Mouse (Mus musculus): ENCODE data around the gene Txndc16. TPM values are rescaled to one million over a fixed set of nuclear protein-coding genes. Genes with fewer than 3 reads are reported as not detected.
A peak's percentile ranks its signal among the peaks of the same experiment; 100 is the strongest.

Txndc16 gene
- polyA plus RNA-seq, 1 experiment from 2014 or later: 10.3 TPM

- no peaks in the 10 kb centered on the region for H3K9me3 ChIP-seq (ENCODE audit: control insufficient read depth, low read length)
- 89% methylated on average over 9 of the region's 9 CpGs for WGBS
- no peak overlapping the region for H3K9ac ChIP-seq (ENCODE audit: low read depth, low read length)
- ATAC-seq: no peak
- H3K36me3 ChIP-seq (ENCODE audit: control insufficient read depth, insufficient read depth, low read length): no peaks in the 10 kb centered on the region
- no peak overlapping the region for H3K27ac ChIP-seq (ENCODE audit: low read length)
- no peaks in the 10 kb centered on the region for H3K27me3 ChIP-seq (replicated peaks; ENCODE audit: control insufficient read depth, insufficient read depth, low read length)
- H3K4me3 ChIP-seq (ENCODE audit: low read length): no peak overlapping the region
- no peaks in the 10 kb centered on the region for H3K4me1 ChIP-seq (ENCODE audit: control insufficient read depth, insufficient read depth, low read length)
- H3K4me2 ChIP-seq (ENCODE audit: low read depth, low read length): no peak overlapping the region
Measured at GRCm38 (mm10) chr14:45216711-45217340, 3.3 kb downstream of the Txndc16 start.

GRCm38 (mm10) chr14:45211431-45211830 is 8.7 kb downstream of the Txndc16 start:
- H3K4me1 ChIP-seq (ENCODE audit: control insufficient read depth, insufficient read depth, low read length): no peaks in the 10 kb centered on the region
- no peak overlapping the region for H3K4me2 ChIP-seq (ENCODE audit: low read depth, low read length)
- H3K27me3 ChIP-seq (replicated peaks; ENCODE audit: control insufficient read depth, insufficient read depth, low read length): no peaks in the 10 kb centered on the region
- 95% methylated on average over 1 of the region's 1 CpGs for WGBS
- H3K36me3 ChIP-seq (ENCODE audit: control insufficient read depth, insufficient read depth, low read length): no peaks in the 10 kb centered on the region
- no peak overlapping the region for H3K4me3 ChIP-seq (ENCODE audit: low read length)
- H3K27ac ChIP-seq (ENCODE audit: low read length): no peak overlapping the region
- no peak for ATAC-seq
- no peak overlapping the region for H3K9ac ChIP-seq (ENCODE audit: low read depth, low read length)
- H3K9me3 ChIP-seq (ENCODE audit: control insufficient read depth, low read length): no peaks in the 10 kb centered on the region

DNA sequence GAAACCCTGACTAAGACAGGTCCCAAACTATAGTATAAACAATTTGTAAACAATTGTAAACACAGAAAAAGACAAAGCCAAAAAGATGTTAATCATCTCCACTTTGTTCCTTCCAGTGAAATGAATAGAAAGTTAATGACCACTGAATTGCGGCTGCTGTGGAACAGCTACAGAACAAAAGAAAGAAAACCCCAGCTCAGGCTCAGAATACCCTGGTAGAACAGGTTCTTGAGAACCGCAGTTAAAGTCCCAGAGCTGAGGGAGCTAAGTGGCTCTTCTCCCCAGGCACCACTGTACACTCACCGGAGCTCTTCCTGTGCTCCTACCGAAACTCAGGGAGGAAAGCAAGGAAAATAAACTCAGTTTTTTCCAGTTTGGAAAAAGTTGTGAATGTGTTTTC is 9.4 kb downstream of the Txndc16 start:
- 68% methylated on average over 4 of the region's 4 CpGs for WGBS

DNA sequence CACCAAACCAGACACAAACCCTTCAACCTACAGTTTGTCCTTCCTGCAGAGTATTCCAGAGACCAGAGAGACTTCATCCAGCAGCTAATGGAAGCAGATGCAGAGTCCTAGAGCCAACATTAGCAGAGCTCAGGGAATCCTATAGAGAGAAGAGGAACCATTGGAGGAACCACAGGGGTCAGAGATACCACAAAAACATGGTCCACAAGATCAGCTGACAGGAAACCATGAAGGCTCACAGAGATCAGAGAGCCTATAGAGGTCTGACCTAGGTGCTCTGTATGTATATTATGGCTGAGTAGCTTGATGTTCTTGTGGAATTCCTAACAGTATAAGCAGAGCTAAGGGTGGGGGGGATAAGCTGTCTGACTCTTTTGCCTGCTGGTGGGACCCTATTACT is 19.5 kb downstream of the Txndc16 start:
- H3K9ac ChIP-seq (ENCODE audit: low read depth, low read length): no peak overlapping the region
- H3K4me2 ChIP-seq (ENCODE audit: low read depth, low read length): no peak overlapping the region
- H3K27ac ChIP-seq (ENCODE audit: low read length): no peak overlapping the region
- no peaks in the 10 kb centered on the region for H3K27me3 ChIP-seq (replicated peaks; ENCODE audit: control insufficient read depth, insufficient read depth, low read length)
- no peaks in the 10 kb centered on the region for H3K9me3 ChIP-seq (ENCODE audit: control insufficient read depth, low read length)
- no peaks in the 10 kb centered on the region for H3K4me1 ChIP-seq (ENCODE audit: control insufficient read depth, insufficient read depth, low read length)
- H3K4me3 ChIP-seq (ENCODE audit: low read length): no peak overlapping the region
- no peak for ATAC-seq
- H3K36me3 ChIP-seq (ENCODE audit: control insufficient read depth, insufficient read depth, low read length): no peaks in the 10 kb centered on the region

More for the DNA sequence above, 9.4 kb downstream of the Txndc16 start:
- Histone ChIP-seq H3K27ac (ENCODE audit: low read length) (no peak overlapping the region), H3K9ac (ENCODE audit: low read depth, low read length) (no peak overlapping the region), H3K4me2 (ENCODE audit: low read depth, low read length) (no peak overlapping the region), H3K4me3 (ENCODE audit: low read length) (no peak overlapping the region), H3K27me3 (replicated peaks; ENCODE audit: control insufficient read depth, insufficient read depth, low read length) (no peaks in the 10 kb centered on the region), H3K36me3 (ENCODE audit: control insufficient read depth, insufficient read depth, low read length) (no peaks in the 10 kb centered on the region), H3K4me1 (ENCODE audit: control insufficient read depth, insufficient read depth, low read length) (no peaks in the 10 kb centered on the region), H3K9me3 (ENCODE audit: control insufficient read depth, low read length) (no peaks in the 10 kb centered on the region)
- no peak for ATAC-seq

DNA sequence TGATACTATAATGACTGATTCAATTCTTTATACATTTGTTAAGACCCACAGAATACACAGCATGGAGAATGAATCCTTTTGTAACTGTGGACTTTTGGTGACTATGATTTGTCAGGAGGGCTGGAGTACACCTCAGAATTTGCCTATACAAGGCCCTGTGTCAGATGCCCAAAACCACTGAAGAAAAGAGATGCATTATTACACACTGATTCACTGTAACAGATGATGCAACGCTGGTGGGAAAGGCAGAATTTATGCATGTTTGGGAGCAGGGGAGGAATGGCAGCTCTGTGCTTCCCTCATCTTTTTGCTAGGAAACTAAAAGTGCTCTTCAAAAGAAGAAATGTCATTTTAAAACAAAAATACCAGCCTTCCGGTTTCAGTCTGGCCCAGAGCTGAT is 29.1 kb downstream of the Txndc16 start:
- no peaks in the 10 kb centered on the region for H3K9me3 ChIP-seq (ENCODE audit: control insufficient read depth, low read length)
- no peaks in the 10 kb centered on the region for H3K36me3 ChIP-seq (ENCODE audit: control insufficient read depth, insufficient read depth, low read length)
- H3K4me1 ChIP-seq (ENCODE audit: control insufficient read depth, insufficient read depth, low read length): no peaks in the 10 kb centered on the region
- H3K27ac ChIP-seq (ENCODE audit: low read length): no peak overlapping the region
- WGBS: 83% methylated on average over 2 of the region's 2 CpGs
- no peak overlapping the region for H3K9ac ChIP-seq (ENCODE audit: low read depth, low read length)
- no peaks in the 10 kb centered on the region for H3K27me3 ChIP-seq (replicated peaks; ENCODE audit: control insufficient read depth, insufficient read depth, low read length)
- no peak for ATAC-seq
- no peak overlapping the region for H3K4me3 ChIP-seq (ENCODE audit: low read length)
- H3K4me2 ChIP-seq (ENCODE audit: low read depth, low read length): no peak overlapping the region

GRCm38 (mm10) chr14:45181611-45182010 is 38.5 kb downstream of the Txndc16 start:
- Histone ChIP-seq H3K9me3 (ENCODE audit: control insufficient read depth, low read length) (no peaks in the 10 kb centered on the region), H3K27me3 (replicated peaks; ENCODE audit: control insufficient read depth, insufficient read depth, low read length) (no peaks in the 10 kb centered on the region), H3K36me3 (ENCODE audit: control insufficient read depth, insufficient read depth, low read length) (no peaks in the 10 kb centered on the region), H3K27ac (ENCODE audit: low read length) (no peak overlapping the region), H3K4me2 (ENCODE audit: low read depth, low read length) (no peak overlapping the region), H3K4me3 (ENCODE audit: low read length) (no peak overlapping the region), H3K9ac (ENCODE audit: low read depth, low read length) (no peak overlapping the region), H3K4me1 (ENCODE audit: control insufficient read depth, insufficient read depth, low read length) (no peaks in the 10 kb centered on the region)
- no peak for ATAC-seq
- WGBS: 74% methylated on average over 4 of the region's 4 CpGs

DNA sequence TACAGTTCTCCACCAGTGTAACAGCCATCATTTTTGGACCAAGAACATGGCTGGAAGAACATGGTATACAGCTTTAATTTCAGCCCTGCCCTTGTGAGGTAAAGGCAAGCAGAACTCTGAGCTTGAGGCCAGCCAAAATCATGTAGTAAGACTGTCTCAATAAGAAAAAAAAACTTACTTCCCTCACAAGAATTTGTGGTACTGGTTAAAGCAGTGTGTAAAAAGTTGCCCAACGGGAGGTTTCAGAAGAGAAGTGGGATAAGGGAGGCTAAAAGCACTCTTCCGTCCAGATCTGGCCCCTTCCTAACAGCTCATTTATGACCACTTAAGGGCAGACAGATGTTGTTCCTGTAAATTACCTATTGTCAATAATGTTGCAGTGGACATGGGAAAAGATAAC is 40.5 kb downstream of the Txndc16 start:
- Histone ChIP-seq H3K36me3 (ENCODE audit: control insufficient read depth, insufficient read depth, low read length) (no peaks in the 10 kb centered on the region), H3K4me2 (ENCODE audit: low read depth, low read length) (no peak overlapping the region), H3K9me3 (ENCODE audit: control insufficient read depth, low read length) (no peaks in the 10 kb centered on the region), H3K9ac (ENCODE audit: low read depth, low read length) (no peak overlapping the region), H3K4me1 (ENCODE audit: control insufficient read depth, insufficient read depth, low read length) (peaks cover 6% of the 10 kb centered on the region), H3K27me3 (replicated peaks; ENCODE audit: control insufficient read depth, insufficient read depth, low read length) (no peaks in the 10 kb centered on the region), H3K4me3 (ENCODE audit: low read length) (no peak overlapping the region), H3K27ac (ENCODE audit: low read length) (no peak overlapping the region)
- 60% methylated on average over 2 of the region's 2 CpGs for WGBS
- ATAC-seq: peak; percentile 22; the same call in 1 of the 2 replicates

GRCm38 (mm10) chr14:45179186-45179585 is 40.9 kb downstream of the Txndc16 start:
- 28% methylated on average over 2 of the region's 2 CpGs for WGBS
- Histone ChIP-seq H3K27me3 (replicated peaks; ENCODE audit: control insufficient read depth, insufficient read depth, low read length) (no peaks in the 10 kb centered on the region), H3K27ac (ENCODE audit: low read length) (peak overlapping the region; percentile 8; the same call in 1 of the 2 replicates), H3K4me2 (ENCODE audit: low read depth, low read length) (no peak overlapping the region), H3K36me3 (ENCODE audit: control insufficient read depth, insufficient read depth, low read length) (no peaks in the 10 kb centered on the region), H3K9me3 (ENCODE audit: control insufficient read depth, low read length) (no peaks in the 10 kb centered on the region), H3K4me1 (ENCODE audit: control insufficient read depth, insufficient read depth, low read length) (peaks cover 6% of the 10 kb centered on the region), H3K4me3 (ENCODE audit: low read length) (no peak overlapping the region), H3K9ac (ENCODE audit: low read depth, low read length) (no peak overlapping the region)
- peak; percentile 87 for ATAC-seq

GRCm38 (mm10) chr14:45175012-45175740 is 45.0 kb downstream of the Txndc16 start:
- Histone ChIP-seq H3K9ac (ENCODE audit: low read depth, low read length) (no peak overlapping the region), H3K36me3 (ENCODE audit: control insufficient read depth, insufficient read depth, low read length) (no peaks in the 10 kb centered on the region), H3K27ac (ENCODE audit: low read length) (no peak overlapping the region), H3K4me2 (ENCODE audit: low read depth, low read length) (no peak overlapping the region), H3K9me3 (ENCODE audit: control insufficient read depth, low read length) (no peaks in the 10 kb centered on the region), H3K4me3 (ENCODE audit: low read length) (no peak overlapping the region), H3K4me1 (ENCODE audit: control insufficient read depth, insufficient read depth, low read length) (peaks cover 6% of the 10 kb centered on the region), H3K27me3 (replicated peaks; ENCODE audit: control insufficient read depth, insufficient read depth, low read length) (no peaks in the 10 kb centered on the region)
- WGBS: 64% methylated on average over 14 of the region's 14 CpGs
- peak; percentile 66 for ATAC-seq

Measured in intestine, embryonic 16.5 days (tissue).